Comparison of ENCODE assay signal across 10 mouse cellular contexts in genomic region chr17:15248417-15248791, GRCm38 (mm10).
DNase-seq lines count a peak whose midpoint lies in the region; ATAC-seq and TF ChIP-seq lines count a peak whose summit lies in the region.
"Had no signal": no experiment of that assay in that cellular context is flagged by ENCODE, and none has a peak within 500 bp of the region (broad histone marks: within the 10 kb centered on the region; RNA-seq: fewer than 3 reads in every experiment).

No protein-coding gene starts in this region.

- no peak overlapping the region for H3K9ac ChIP-seq in kidney, embryonic 15.5 days
- no peak overlapping the region for H3K9ac ChIP-seq in embryonic facial prominence, embryonic 15.5 days
- H3K9ac ChIP-seq in hindbrain, postnatal 0 days (replicated peaks; ENCODE audit: low read length) = no peak overlapping the region
- no peak overlapping the region for H3K9ac ChIP-seq in midbrain, postnatal 0 days (replicated peaks; ENCODE audit: low read length, poor library complexity, severe bottlenecking)
- H3K9ac ChIP-seq: heart, embryonic 15.5 days had no signal

- no peak overlapping the region for H3K4me3 ChIP-seq in kidney, embryonic 15.5 days (replicated peaks)
- no peak overlapping the region for H3K4me3 ChIP-seq in embryonic facial prominence, embryonic 15.5 days (replicated peaks)
- H3K4me3 ChIP-seq in hindbrain, postnatal 0 days (ENCODE audit: low read length) = no peak overlapping the region
- no peak overlapping the region for H3K4me3 ChIP-seq in midbrain, postnatal 0 days (ENCODE audit: low read depth, low read length)
- H3K4me3 ChIP-seq: heart, embryonic 15.5 days had no signal

- WGBS in kidney, embryonic 15.5 days = 26% methylated on average over 4 of the region's 4 CpGs
- WGBS in embryonic facial prominence, embryonic 15.5 days = 32% methylated on average over 4 of the region's 4 CpGs
- WGBS in hindbrain, postnatal 0 days = 35% methylated on average over 4 of the region's 4 CpGs
- 26% methylated on average over 4 of the region's 4 CpGs for WGBS in midbrain, postnatal 0 days

- DNase-seq in kidney, adult 8-10 months = no peak
- DNase-seq in hindbrain, postnatal 0 days (ENCODE audit: low spot score) = no peak
- DNase-seq in midbrain, postnatal 0 days (ENCODE audit: low spot score) = no peak
- DNase-seq in c-Kit-positive CD71-positive TER-119-positive erythroid progenitor cells, embryonic 14.5 days (ENCODE audit: low spot score) = no peak
- DNase-seq: thymus, postnatal 4 days had no signal

- no peaks in the 10 kb centered on the region for H3K9me3 ChIP-seq in kidney, embryonic 15.5 days (replicated peaks)
- no peaks in the 10 kb centered on the region for H3K9me3 ChIP-seq in embryonic facial prominence, embryonic 15.5 days (replicated peaks)
- no peaks in the 10 kb centered on the region for H3K9me3 ChIP-seq in hindbrain, postnatal 0 days (ENCODE audit: low read length)
- H3K9me3 ChIP-seq in midbrain, postnatal 0 days (ENCODE audit: low read length) = no peaks in the 10 kb centered on the region
- H3K9me3 ChIP-seq: heart, embryonic 15.5 days had no signal

- no peak for TF ChIP-seq CTCF in hindbrain, postnatal 0 days (IDR thresholded peaks at IDR 0.05; ENCODE audit: low read depth)
- TF ChIP-seq CTCF in midbrain, postnatal 0 days (IDR thresholded peaks at IDR 0.05) = no peak

- H3K4me2 ChIP-seq in kidney, embryonic 15.5 days = peak overlapping the region; percentile 43; the same call in 1 of the 2 replicates
- H3K4me2 ChIP-seq in embryonic facial prominence, embryonic 15.5 days (replicated peaks) = no peak overlapping the region
- peak overlapping the region; percentile 34; the same call in 1 of the 2 replicates for H3K4me2 ChIP-seq in hindbrain, postnatal 0 days (ENCODE audit: low read depth, low read length)
- no peak overlapping the region for H3K4me2 ChIP-seq in midbrain, postnatal 0 days (ENCODE audit: low read depth, low read length, poor library complexity, severe bottlenecking)
- H3K4me2 ChIP-seq: heart, embryonic 15.5 days had no signal

- ATAC-seq in kidney, embryonic 15.5 days (replicated peaks; ENCODE audit: low FRiP score) = no peak; the same call in 1 of the 2 replicates
- ATAC-seq in embryonic facial prominence, embryonic 15.5 days (ENCODE audit: insufficient number of reproducible peaks, low FRiP score, low TSS enrichment, low read depth) = peak; percentile 44; the same call in 1 of the 2 replicates
- no peak for ATAC-seq in hindbrain, postnatal 0 days
- 0 out of 2 replicates have a peak, but pooled peaks have one; percentile 2 for ATAC-seq in midbrain, postnatal 0 days (ENCODE audit: low FRiP score)
- ATAC-seq in frontal cortex, adult (ENCODE audit: low TSS enrichment) = no peak
- ATAC-seq: lung, postnatal 0 days had no signal

- peaks cover 8% of the 10 kb centered on the region for H3K4me1 ChIP-seq in kidney, embryonic 15.5 days
- peaks cover 6% of the 10 kb centered on the region; the same call in 1 of the 2 replicates for H3K4me1 ChIP-seq in embryonic facial prominence, embryonic 15.5 days
- H3K4me1 ChIP-seq in hindbrain, postnatal 0 days (ENCODE audit: insufficient read depth, low read length) = peaks cover 5% of the 10 kb centered on the region; the same call in 1 of the 2 replicates
- H3K4me1 ChIP-seq in midbrain, postnatal 0 days (ENCODE audit: insufficient read depth, low read length) = no peaks in the 10 kb centered on the region

- no peaks in the 10 kb centered on the region for H3K36me3 ChIP-seq in kidney, embryonic 15.5 days
- no peaks in the 10 kb centered on the region for H3K36me3 ChIP-seq in embryonic facial prominence, embryonic 15.5 days
- no peaks in the 10 kb centered on the region for H3K36me3 ChIP-seq in hindbrain, postnatal 0 days (ENCODE audit: insufficient read depth, low read length)
- H3K36me3 ChIP-seq in midbrain, postnatal 0 days (ENCODE audit: insufficient read depth, low read length) = no peaks in the 10 kb centered on the region
- H3K36me3 ChIP-seq: heart, embryonic 15.5 days had no signal

- H3K27ac ChIP-seq in kidney, embryonic 15.5 days = no peak overlapping the region
- H3K27ac ChIP-seq in embryonic facial prominence, embryonic 15.5 days (replicated peaks) = no peak overlapping the region
- H3K27ac ChIP-seq in hindbrain, postnatal 0 days = no peak overlapping the region
- no peak overlapping the region for H3K27ac ChIP-seq in midbrain, postnatal 0 days (ENCODE audit: low read depth, low read length)
- H3K27ac ChIP-seq: heart, embryonic 15.5 days had no signal

- 0 out of 2 replicates have a peak, but pooled peaks cover 10% of the 10 kb centered on the region for H3K27me3 ChIP-seq in kidney, embryonic 15.5 days
- no peaks in the 10 kb centered on the region for H3K27me3 ChIP-seq in embryonic facial prominence, embryonic 15.5 days
- no peaks in the 10 kb centered on the region for H3K27me3 ChIP-seq in hindbrain, postnatal 0 days (ENCODE audit: insufficient read depth, low read length)
- H3K27me3 ChIP-seq in midbrain, postnatal 0 days (ENCODE audit: insufficient read depth, low read length) = no peaks in the 10 kb centered on the region

Comparison
In these comparisons a context has a peak if more than half of its experiments do, and no peak if none do; other contexts are left out.
1. ATAC-seq: peak in embryonic facial prominence, embryonic 15.5 days (single experiment) and midbrain, postnatal 0 days (single experiment); none in kidney, embryonic 15.5 days (single experiment), hindbrain, postnatal 0 days (single experiment) and frontal cortex, adult (single experiment).
2. H3K4me2 ChIP-seq: peak in kidney, embryonic 15.5 days (single experiment) and hindbrain, postnatal 0 days (single experiment); none in embryonic facial prominence, embryonic 15.5 days (single experiment) and midbrain, postnatal 0 days (single experiment).